Mouse (Mus musculus): ENCODE measurements at regions not wholly inside any gene's neighbourhood (a gene's known extent, or its start where the extent isn't known, plus 50 kb on each side); places are given as distances from the start of the nearest gene placed in this dataset.
"Not testable (repeated sequence)": the region's sequence is repeated elsewhere in the genome, so short reads cannot be mapped to it uniquely, and the experiment has no call there.

DNA sequence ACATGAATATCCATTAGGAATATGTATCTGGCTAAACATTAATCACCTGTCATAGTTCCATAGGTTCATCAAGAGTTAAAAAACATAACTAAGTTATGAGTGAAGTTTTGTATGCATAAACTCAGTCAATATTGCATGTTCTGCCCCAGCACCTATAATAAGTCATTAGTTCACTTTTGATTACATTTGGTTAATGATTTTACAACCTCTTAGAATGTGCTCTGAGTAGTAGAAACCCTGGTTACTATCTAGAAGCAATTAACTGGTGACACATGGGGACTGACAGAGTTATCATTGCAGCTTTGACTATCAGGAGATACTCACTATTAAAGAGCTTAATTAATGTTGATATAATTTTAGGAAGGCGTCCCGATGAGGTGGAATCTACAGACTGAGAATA lies 183.2 kb downstream of the Serpinb8 start:
- Histone ChIP-seq H3K27ac (ENCODE audit: low read length) (no peak overlapping the region), H3K4me3 (replicated peaks; ENCODE audit: low read length) (no peak overlapping the region), H3K4me2 (ENCODE audit: low read depth, low read length) (no peak overlapping the region), H3K9ac (ENCODE audit: low read length) (no peak overlapping the region), H3K36me3 (ENCODE audit: control insufficient read depth, insufficient read depth, low read length) (no peaks in the 10 kb centered on the region), H3K27me3 (ENCODE audit: control insufficient read depth, insufficient read depth, low read length) (no peaks in the 10 kb centered on the region), H3K9me3 (replicated peaks; ENCODE audit: control insufficient read depth, low read length) (no peaks in the 10 kb centered on the region), H3K4me1 (ENCODE audit: control insufficient read depth, insufficient read depth, low read length) (no peaks in the 10 kb centered on the region)
- ATAC-seq (ENCODE audit: insufficient read depth, low FRiP score) = peak; percentile 44; the same call in 1 of the 2 replicates
- 61% methylated on average over 2 of the region's 2 CpGs for WGBS

DNA sequence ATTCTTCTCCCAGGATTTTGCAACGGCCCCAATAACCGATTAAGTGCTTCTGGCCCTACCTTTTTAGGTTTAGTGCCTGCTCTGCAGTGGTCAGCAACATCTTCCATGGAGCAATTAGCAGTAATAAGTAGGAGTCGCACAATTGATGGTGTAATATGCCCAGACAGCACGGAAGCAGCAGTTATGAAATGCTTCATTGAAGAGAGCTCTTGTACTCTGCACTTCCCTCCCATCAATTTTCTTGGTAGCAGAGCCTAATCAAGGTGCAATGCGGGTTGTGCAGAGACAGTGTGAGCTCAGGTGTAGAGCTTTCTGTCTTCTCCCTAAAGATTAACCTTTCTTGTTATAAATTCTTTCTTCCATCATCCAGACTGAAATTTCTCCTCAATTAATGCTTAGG lies 193.3 kb downstream of the Serpinb8 start:
- H3K4me2 ChIP-seq (ENCODE audit: low read depth, low read length) = no peak overlapping the region

DNA sequence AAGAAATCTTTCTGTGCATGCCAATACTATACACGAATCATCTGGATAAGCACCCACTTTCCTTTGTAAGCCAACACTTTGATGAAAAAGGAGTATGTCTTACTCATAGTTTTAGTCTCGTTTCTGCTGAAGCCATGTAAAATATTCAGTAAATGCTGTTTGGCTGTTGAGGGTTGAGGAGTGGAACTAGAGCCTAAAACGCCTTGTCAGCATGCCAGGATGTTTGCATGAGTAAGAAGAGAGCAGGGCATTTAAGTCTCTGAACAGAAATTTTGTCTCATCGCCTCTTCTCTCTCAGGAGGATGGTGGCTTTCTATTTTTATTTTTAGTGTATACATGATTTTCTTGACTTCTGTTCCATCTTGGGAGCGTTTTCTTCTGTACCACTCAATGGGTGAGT lies 216.0 kb downstream of the Serpinb8 start:
- no peak overlapping the region for H3K9ac ChIP-seq (ENCODE audit: low read length)
- 81% methylated on average over 5 of the region's 5 CpGs for WGBS
- H3K9me3 ChIP-seq (replicated peaks; ENCODE audit: control insufficient read depth, low read length) = no peaks in the 10 kb centered on the region
- no peaks in the 10 kb centered on the region for H3K36me3 ChIP-seq (ENCODE audit: control insufficient read depth, insufficient read depth, low read length)
- ATAC-seq (ENCODE audit: insufficient read depth, low FRiP score) = no peak
- no peaks in the 10 kb centered on the region for H3K27me3 ChIP-seq (ENCODE audit: control insufficient read depth, insufficient read depth, low read length)
- H3K4me3 ChIP-seq (replicated peaks; ENCODE audit: low read length) = no peak overlapping the region
- no peak overlapping the region for H3K27ac ChIP-seq (ENCODE audit: low read length)
- no peak overlapping the region for H3K4me2 ChIP-seq (ENCODE audit: low read depth, low read length)
- H3K4me1 ChIP-seq (ENCODE audit: control insufficient read depth, insufficient read depth, low read length) = no peaks in the 10 kb centered on the region

More for the DNA sequence above, 193.3 kb downstream of the Serpinb8 start:
- H3K27me3 ChIP-seq (ENCODE audit: control insufficient read depth, insufficient read depth, low read length) = no peaks in the 10 kb centered on the region
- H3K27ac ChIP-seq (ENCODE audit: low read length) = no peak overlapping the region
- no peak for ATAC-seq (ENCODE audit: insufficient read depth, low FRiP score)
- no peak overlapping the region for H3K9ac ChIP-seq (ENCODE audit: low read length)
- no peaks in the 10 kb centered on the region for H3K4me1 ChIP-seq (ENCODE audit: control insufficient read depth, insufficient read depth, low read length)
- no peak overlapping the region for H3K4me3 ChIP-seq (replicated peaks; ENCODE audit: low read length)
- 72% methylated on average over 5 of the region's 5 CpGs for WGBS
- H3K9me3 ChIP-seq (replicated peaks; ENCODE audit: control insufficient read depth, low read length) = no peaks in the 10 kb centered on the region
- no peaks in the 10 kb centered on the region for H3K36me3 ChIP-seq (ENCODE audit: control insufficient read depth, insufficient read depth, low read length)

DNA sequence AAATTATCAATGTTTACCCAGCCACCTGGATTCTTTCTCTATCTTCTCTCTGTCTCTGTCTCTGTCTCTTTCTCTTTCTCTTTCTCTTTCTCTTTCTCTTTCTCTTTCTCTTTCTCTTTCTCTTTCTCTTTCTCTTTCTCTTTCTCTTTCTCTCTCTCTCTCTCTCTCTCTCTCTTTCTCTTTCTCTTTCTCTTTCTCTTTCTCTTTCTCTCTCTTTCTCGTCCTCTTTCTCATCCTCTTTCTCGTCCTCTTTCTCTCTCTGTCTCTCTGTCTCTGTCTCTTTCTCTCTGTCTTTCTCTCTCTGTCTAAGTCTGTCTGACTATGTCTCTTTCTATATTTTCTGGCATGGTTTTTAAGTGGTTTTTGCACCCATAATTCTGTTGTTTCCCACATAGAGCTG lies 217.6 kb downstream of the Serpinb8 start:
- H3K4me1 ChIP-seq (ENCODE audit: control insufficient read depth, insufficient read depth, low read length); H3K4me2 ChIP-seq (ENCODE audit: low read depth, low read length); H3K27me3 ChIP-seq (ENCODE audit: control insufficient read depth, insufficient read depth, low read length); H3K9me3 ChIP-seq (replicated peaks; ENCODE audit: control insufficient read depth, low read length); H3K4me3 ChIP-seq (replicated peaks; ENCODE audit: low read length); H3K27ac ChIP-seq (ENCODE audit: low read length); ATAC-seq (ENCODE audit: insufficient read depth, low FRiP score); H3K9ac ChIP-seq (ENCODE audit: low read length); H3K36me3 ChIP-seq (ENCODE audit: control insufficient read depth, insufficient read depth, low read length): not testable (repeated sequence)
- 83% methylated on average over 2 of the region's 2 CpGs for WGBS

DNA sequence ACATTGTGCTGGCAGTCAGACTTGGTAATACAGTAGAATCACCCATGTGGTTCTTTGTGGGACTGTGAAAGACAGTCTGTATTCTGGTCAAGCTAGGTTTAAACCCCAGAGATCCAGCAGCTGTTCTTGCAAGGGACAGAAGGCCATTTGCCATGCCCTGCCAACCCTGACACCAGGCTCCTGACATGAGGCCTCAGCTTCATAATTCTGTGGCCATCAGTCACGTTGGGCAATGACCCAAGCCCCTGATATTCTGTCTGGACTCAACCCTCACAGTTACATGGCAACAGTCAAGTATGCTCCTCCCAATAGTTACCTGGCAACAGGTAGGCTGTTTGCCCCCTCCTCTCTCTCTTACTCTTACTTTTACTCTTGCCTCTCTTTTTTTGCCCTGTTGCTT lies 221.3 kb downstream of the Serpinb8 start:
- H3K9ac ChIP-seq (ENCODE audit: low read length) = no peak overlapping the region
- H3K4me3 ChIP-seq (replicated peaks; ENCODE audit: low read length) = no peak overlapping the region
- no peak overlapping the region for H3K27ac ChIP-seq (ENCODE audit: low read length)
- H3K27me3 ChIP-seq (ENCODE audit: control insufficient read depth, insufficient read depth, low read length) = no peaks in the 10 kb centered on the region
- no peak overlapping the region for H3K4me2 ChIP-seq (ENCODE audit: low read depth, low read length)
- WGBS = 70% methylated on average over 1 of the region's 1 CpGs
- ATAC-seq (ENCODE audit: insufficient read depth, low FRiP score) = no peak
- no peaks in the 10 kb centered on the region for H3K4me1 ChIP-seq (ENCODE audit: control insufficient read depth, insufficient read depth, low read length)
- no peaks in the 10 kb centered on the region for H3K9me3 ChIP-seq (replicated peaks; ENCODE audit: control insufficient read depth, low read length)
- no peaks in the 10 kb centered on the region for H3K36me3 ChIP-seq (ENCODE audit: control insufficient read depth, insufficient read depth, low read length)

DNA sequence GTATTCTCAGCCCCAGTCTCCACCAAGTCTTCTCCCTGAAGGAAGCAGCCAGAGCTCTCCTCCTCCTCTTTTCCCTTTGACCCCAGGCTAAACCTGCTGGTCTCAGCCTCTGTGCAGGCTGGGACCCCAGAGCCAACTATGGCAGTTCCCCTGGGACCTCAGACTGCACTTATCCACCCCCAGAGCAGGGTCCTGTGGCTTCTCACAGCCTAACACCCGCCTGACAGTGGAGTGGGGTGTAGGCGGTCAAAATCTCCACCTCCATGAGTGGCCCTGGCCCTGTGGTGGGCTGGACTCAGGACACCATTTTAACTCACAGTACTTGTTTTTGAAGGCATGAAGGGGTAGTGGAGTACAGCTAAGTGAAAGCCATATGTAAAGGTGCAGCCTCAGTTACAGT lies 222.1 kb downstream of the Serpinb8 start:
- 88% methylated on average over 2 of the region's 2 CpGs for WGBS
- Histone ChIP-seq H3K27me3 (ENCODE audit: control insufficient read depth, insufficient read depth, low read length) (no peaks in the 10 kb centered on the region), H3K4me1 (ENCODE audit: control insufficient read depth, insufficient read depth, low read length) (no peaks in the 10 kb centered on the region), H3K4me3 (replicated peaks; ENCODE audit: low read length) (no peak overlapping the region), H3K9me3 (replicated peaks; ENCODE audit: control insufficient read depth, low read length) (no peaks in the 10 kb centered on the region), H3K27ac (ENCODE audit: low read length) (no peak overlapping the region), H3K36me3 (ENCODE audit: control insufficient read depth, insufficient read depth, low read length) (no peaks in the 10 kb centered on the region), H3K4me2 (ENCODE audit: low read depth, low read length) (no peak overlapping the region), H3K9ac (ENCODE audit: low read length) (no peak overlapping the region)
- ATAC-seq (ENCODE audit: insufficient read depth, low FRiP score) = no peak

- no peak for ATAC-seq (ENCODE audit: insufficient read depth, low FRiP score)
- Histone ChIP-seq H3K4me2 (ENCODE audit: low read depth, low read length) (no peak overlapping the region), H3K9ac (ENCODE audit: low read length) (no peak overlapping the region), H3K27me3 (ENCODE audit: control insufficient read depth, insufficient read depth, low read length) (no peaks in the 10 kb centered on the region), H3K4me3 (replicated peaks; ENCODE audit: low read length) (no peak overlapping the region), H3K9me3 (replicated peaks; ENCODE audit: control insufficient read depth, low read length) (no peaks in the 10 kb centered on the region), H3K27ac (ENCODE audit: low read length) (no peak overlapping the region), H3K4me1 (ENCODE audit: control insufficient read depth, insufficient read depth, low read length) (no peaks in the 10 kb centered on the region), H3K36me3 (ENCODE audit: control insufficient read depth, insufficient read depth, low read length) (no peaks in the 10 kb centered on the region)
- WGBS = 68% methylated on average over 5 of the region's 5 CpGs
Measured at GRCm38 (mm10) chr1:107837877-107838276, 248.1 kb downstream of the Serpinb8 start.

GRCm38 (mm10) chr1:107852386-107852785 lies 262.6 kb downstream of the Serpinb8 start:
- H3K9ac ChIP-seq (ENCODE audit: low read length) = no peak overlapping the region
- no peak overlapping the region for H3K27ac ChIP-seq (ENCODE audit: low read length)
- no peak overlapping the region for H3K4me3 ChIP-seq (replicated peaks; ENCODE audit: low read length)
- H3K9me3 ChIP-seq (replicated peaks; ENCODE audit: control insufficient read depth, low read length) = no peaks in the 10 kb centered on the region
- H3K36me3 ChIP-seq (ENCODE audit: control insufficient read depth, insufficient read depth, low read length) = no peaks in the 10 kb centered on the region
- H3K4me1 ChIP-seq (ENCODE audit: control insufficient read depth, insufficient read depth, low read length) = no peaks in the 10 kb centered on the region
- WGBS = 63% methylated on average over 2 of the region's 2 CpGs
- H3K27me3 ChIP-seq (ENCODE audit: control insufficient read depth, insufficient read depth, low read length) = no peaks in the 10 kb centered on the region
- no peak for ATAC-seq (ENCODE audit: insufficient read depth, low FRiP score)
- no peak overlapping the region for H3K4me2 ChIP-seq (ENCODE audit: low read depth, low read length)

DNA sequence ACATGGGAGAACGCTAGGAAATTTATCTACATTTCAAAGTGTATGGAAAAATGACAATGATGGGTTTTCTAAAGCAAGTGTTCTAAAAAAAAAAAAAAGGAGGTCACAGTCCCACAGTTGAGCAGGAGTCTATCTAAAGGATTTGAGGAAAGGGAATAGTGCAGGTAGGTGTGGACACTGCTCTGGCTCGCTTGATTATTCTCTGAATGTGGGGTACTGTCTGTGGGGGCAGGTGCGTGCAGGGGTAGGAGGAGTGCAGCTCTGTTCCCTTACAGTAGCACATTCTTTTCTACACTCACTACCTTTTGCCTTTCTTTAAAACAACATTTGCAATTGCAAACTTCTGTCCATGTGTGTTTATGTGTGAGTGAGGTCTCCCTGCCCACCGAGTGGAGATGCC lies 263.2 kb downstream of the Serpinb8 start:
- Histone ChIP-seq H3K9me3 (replicated peaks; ENCODE audit: control insufficient read depth, low read length) (no peaks in the 10 kb centered on the region), H3K4me2 (ENCODE audit: low read depth, low read length) (no peak overlapping the region), H3K4me1 (ENCODE audit: control insufficient read depth, insufficient read depth, low read length) (no peaks in the 10 kb centered on the region), H3K27ac (ENCODE audit: low read length) (no peak overlapping the region), H3K9ac (ENCODE audit: low read length) (no peak overlapping the region), H3K36me3 (ENCODE audit: control insufficient read depth, insufficient read depth, low read length) (no peaks in the 10 kb centered on the region), H3K4me3 (replicated peaks; ENCODE audit: low read length) (no peak overlapping the region), H3K27me3 (ENCODE audit: control insufficient read depth, insufficient read depth, low read length) (no peaks in the 10 kb centered on the region)
- WGBS = 80% methylated on average over 4 of the region's 4 CpGs
- no peak for ATAC-seq (ENCODE audit: insufficient read depth, low FRiP score)

Data from stomach, embryonic 16.5 days (tissue).